Mouse (Mus musculus) induced T-regulatory cell, adult 2 months (primary cell): ENCODE results near the gene A4galt.
A peak's percentile ranks its signal among the peaks of the same experiment; 100 is the strongest.

Source experiments
- DNase-seq: peaks from one replicate; pipeline ENCODE4 v3.0.0-alpha.2; 2012; ENCODE audit warnings: low read depth

The A4galt gene

GRCm38 (mm10) chr15:83226066-83226834, 25.3 kb downstream of the A4galt start:
- DNase-seq: no peak

GRCm38 (mm10) chr15:83224136-83224766, 27.3 kb downstream of the A4galt start:
- no peak for DNase-seq

- DNase-seq: no peak
Measured at GRCm38 (mm10) chr15:83223208-83223962, 28.2 kb downstream of the A4galt start.

- no peak for DNase-seq
Measured at GRCm38 (mm10) chr15:83221721-83222120, 29.9 kb downstream of the A4galt start.

- no peak for DNase-seq
Measured at GRCm38 (mm10) chr15:83220368-83221013, 31.1 kb downstream of the A4galt start.

GRCm38 (mm10) chr15:83215322-83216216, 36.0 kb downstream of the A4galt start:
- no peak for DNase-seq

- peak; percentile 56 for DNase-seq
Measured at GRCm38 (mm10) chr15:83210229-83210628, 41.3 kb downstream of the A4galt start.

- no peak for DNase-seq
Measured at GRCm38 (mm10) chr15:83209719-83210118, 41.9 kb downstream of the A4galt start.

- DNase-seq: no peak
Measured at GRCm38 (mm10) chr15:83209092-83209695, 42.4 kb downstream of the A4galt start.

- peak; percentile 85 for DNase-seq
Measured at GRCm38 (mm10) chr15:83204731-83205451, 46.7 kb downstream of the A4galt start.

GRCm38 (mm10) chr15:83202412-83202811, 49.2 kb downstream of the A4galt start:
- DNase-seq: no peak

- no peak for DNase-seq
Measured at GRCm38 (mm10) chr15:83193413-83193812, 58.2 kb downstream of the A4galt start.

GRCm38 (mm10) chr15:83182351-83182750, 69.2 kb downstream of the A4galt start:
- no peak for DNase-seq

- no peak for DNase-seq
Measured at GRCm38 (mm10) chr15:83181800-83182330, 69.7 kb downstream of the A4galt start.

GRCm38 (mm10) chr15:83180004-83180403, 71.6 kb downstream of the A4galt start:
- DNase-seq: no peak
